Mouse (Mus musculus): ENCODE data around the gene Gas2l1.

- TF ChIP-seq CTCF (IDR thresholded peaks at IDR 0.05; ENCODE audit: insufficient read depth, low read length) (no peak), POLR2A (IDR thresholded peaks at IDR 0.05; ENCODE audit: borderline replicate concordance, extremely low read depth, low read depth, low read length) (no peak)
These were observed 54.9 kb downstream of the Gas2l1 start for GRCm38 (mm10) chr11:5010205-5010604.
